Comparison of ENCODE assay signal across 9 mouse cellular contexts in the genomic region with DNA sequence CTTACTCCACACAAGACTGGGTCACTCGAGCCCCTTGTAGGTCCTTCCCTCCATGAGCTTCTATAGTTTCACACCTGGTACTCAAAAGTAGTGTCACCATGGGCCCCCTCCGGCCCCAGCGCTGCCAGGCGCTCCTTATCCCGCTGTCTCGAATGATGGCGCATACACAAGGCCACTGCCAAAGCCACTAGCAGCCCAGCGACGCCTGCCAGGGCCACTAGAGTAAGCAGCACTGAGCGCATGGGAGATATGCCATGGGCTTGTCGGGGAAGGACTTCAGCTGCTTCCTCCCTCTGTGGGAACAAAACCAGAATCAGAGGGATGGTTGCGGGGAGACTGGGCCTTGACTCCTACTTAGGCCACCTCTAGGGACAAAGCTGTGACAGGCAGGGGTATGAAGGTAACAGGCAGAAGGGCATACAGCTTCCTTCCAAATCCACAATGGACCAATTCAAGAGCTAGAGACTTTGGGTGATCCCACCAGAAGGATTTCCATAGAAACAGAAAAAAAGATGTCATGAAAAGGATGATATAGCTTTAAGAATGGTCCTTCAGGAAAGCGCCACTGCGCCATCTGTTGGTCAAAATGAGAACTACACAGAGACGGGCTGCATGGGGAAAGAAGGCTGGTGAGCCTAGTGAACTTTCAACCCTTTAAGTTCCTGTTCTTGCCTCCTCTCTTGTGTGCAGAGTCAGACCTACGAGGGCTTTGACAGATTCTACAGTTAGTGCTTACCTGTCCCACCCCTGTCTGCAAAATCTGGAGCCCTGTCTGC. TPM values are rescaled to one million over a fixed set of nuclear protein-coding genes. Genes with fewer than 3 reads are reported as not detected.
DNase-seq lines count a peak whose midpoint lies in the region; ATAC-seq and TF ChIP-seq lines count a peak whose summit lies in the region.
"Had no signal": no experiment of that assay in that cellular context is flagged by ENCODE, and none has a peak within 500 bp of the region (broad histone marks: within the 10 kb centered on the region; RNA-seq: fewer than 3 reads in every experiment).

No protein-coding gene starts in this region.

- no peak overlapping the region for H3K27ac ChIP-seq in kidney, embryonic 16.5 days (ENCODE audit: low read length)
- no peak overlapping the region for H3K27ac ChIP-seq in embryonic facial prominence, embryonic 11.5 days (replicated peaks; ENCODE audit: low read depth, low read length)
- 0 out of 2 replicates have a peak overlapping the region, but pooled peaks have one; percentile 27 for H3K27ac ChIP-seq in hindbrain, embryonic 13.5 days
- no peak overlapping the region for H3K27ac ChIP-seq in limb, embryonic 14.5 days (replicated peaks; ENCODE audit: low read depth, low read length)
- H3K27ac ChIP-seq in olfactory bulb, adult 2 months (ENCODE audit: insufficient read depth, low read depth, low read length), result no peak overlapping the region
- H3K27ac ChIP-seq: embryonic facial prominence, embryonic 13.5 days had no signal

- 62% methylated on average over 16 of the region's 16 CpGs for WGBS in kidney, embryonic 16.5 days
- 65% methylated on average over 16 of the region's 16 CpGs for WGBS in embryonic facial prominence, embryonic 11.5 days
- WGBS in hindbrain, embryonic 13.5 days, result 65% methylated on average over 16 of the region's 16 CpGs
- WGBS in limb, embryonic 14.5 days, result 63% methylated on average over 16 of the region's 16 CpGs
- WGBS in olfactory bulb, adult 2 months, result 61% methylated on average over 16 of the region's 16 CpGs

- H3K9ac ChIP-seq in kidney, embryonic 16.5 days (replicated peaks; ENCODE audit: low read length), result no peak overlapping the region
- no peak overlapping the region for H3K9ac ChIP-seq in embryonic facial prominence, embryonic 11.5 days (replicated peaks; ENCODE audit: low read length)
- H3K9ac ChIP-seq in hindbrain, embryonic 13.5 days, result no peak overlapping the region
- no peak overlapping the region for H3K9ac ChIP-seq in limb, embryonic 14.5 days (ENCODE audit: low read depth, low read length, severe bottlenecking)
- H3K9ac ChIP-seq: embryonic facial prominence, embryonic 13.5 days had no signal

- H3K27me3 ChIP-seq in kidney, embryonic 16.5 days (ENCODE audit: insufficient read depth, low read length), result no peaks in the 10 kb centered on the region
- H3K27me3 ChIP-seq in embryonic facial prominence, embryonic 11.5 days (ENCODE audit: control insufficient read depth, insufficient read depth, low read length), result no peaks in the 10 kb centered on the region
- peaks cover 23% of the 10 kb centered on the region for H3K27me3 ChIP-seq in hindbrain, embryonic 13.5 days
- no peaks in the 10 kb centered on the region for H3K27me3 ChIP-seq in limb, embryonic 14.5 days (ENCODE audit: control insufficient read depth, insufficient read depth, low read length)

- no peak overlapping the region for H3K4me3 ChIP-seq in kidney, embryonic 16.5 days (ENCODE audit: low read length)
- H3K4me3 ChIP-seq in embryonic facial prominence, embryonic 11.5 days (ENCODE audit: low read depth, low read length), result no peak overlapping the region
- no peak overlapping the region for H3K4me3 ChIP-seq in hindbrain, embryonic 13.5 days
- no peak overlapping the region for H3K4me3 ChIP-seq in limb, embryonic 14.5 days (replicated peaks; ENCODE audit: low read length)
- H3K4me3 ChIP-seq in olfactory bulb, adult 2 months (ENCODE audit: insufficient read depth, low read depth, low read length), result no peak overlapping the region
- H3K4me3 ChIP-seq: embryonic facial prominence, embryonic 13.5 days had no signal

- no peaks in the 10 kb centered on the region; the same call in 1 of the 2 replicates for H3K4me1 ChIP-seq in kidney, embryonic 16.5 days (ENCODE audit: insufficient read depth, low read length)
- no peaks in the 10 kb centered on the region for H3K4me1 ChIP-seq in embryonic facial prominence, embryonic 11.5 days (ENCODE audit: control insufficient read depth, insufficient read depth, low read length)
- H3K4me1 ChIP-seq in hindbrain, embryonic 13.5 days (replicated peaks), result peaks cover 19% of the 10 kb centered on the region
- peaks cover 7% of the 10 kb centered on the region; the same call in 1 of the 2 replicates for H3K4me1 ChIP-seq in limb, embryonic 14.5 days (ENCODE audit: control insufficient read depth, insufficient read depth, low read length)
- H3K4me1 ChIP-seq in olfactory bulb, adult 2 months (ENCODE audit: control insufficient read depth, insufficient read depth, low read length), result peaks cover 23% of the 10 kb centered on the region

- peak; percentile 36; the same call in 1 of the 2 replicates for TF ChIP-seq CTCF in olfactory bulb, adult 2 months (IDR thresholded peaks at IDR 0.05; ENCODE audit: insufficient read depth, low read depth, low read length)

- no peak for ATAC-seq in kidney, embryonic 16.5 days (ENCODE audit: low FRiP score, low TSS enrichment)
- no peak for ATAC-seq in embryonic facial prominence, embryonic 11.5 days (replicated peaks; ENCODE audit: insufficient number of reproducible peaks, low FRiP score, low TSS enrichment, low read depth)
- peak; percentile 7; the same call in 1 of the 2 replicates for ATAC-seq in hindbrain, embryonic 13.5 days (ENCODE audit: low FRiP score)
- ATAC-seq in limb, embryonic 14.5 days (ENCODE audit: low FRiP score, low read depth), result no peak

- no peak overlapping the region for H3K4me2 ChIP-seq in kidney, embryonic 16.5 days (replicated peaks; ENCODE audit: low read depth, low read length)
- no peak overlapping the region for H3K4me2 ChIP-seq in embryonic facial prominence, embryonic 11.5 days (ENCODE audit: low read depth, low read length)
- no peak overlapping the region for H3K4me2 ChIP-seq in hindbrain, embryonic 13.5 days
- H3K4me2 ChIP-seq in limb, embryonic 14.5 days (replicated peaks; ENCODE audit: low read depth, low read length, severe bottlenecking), result no peak overlapping the region
- H3K4me2 ChIP-seq: embryonic facial prominence, embryonic 13.5 days had no signal

- peak; percentile 89 for DNase-seq in kidney, adult 18-20 months
- peak; percentile 79 for DNase-seq in adrenal gland, postnatal 25 days
- DNase-seq in embryonic facial prominence, embryonic 11.5 days (ENCODE audit: low spot score), result peak; percentile 86
- peak; percentile 51 for DNase-seq in limb, embryonic 14.5 days (ENCODE audit: low spot score)
- peak; percentile 82 for DNase-seq in thymus, postnatal 0 days (ENCODE audit: low spot score)

- no peaks in the 10 kb centered on the region for H3K36me3 ChIP-seq in kidney, embryonic 16.5 days (ENCODE audit: insufficient read depth, low read length)
- H3K36me3 ChIP-seq in embryonic facial prominence, embryonic 11.5 days (replicated peaks; ENCODE audit: control insufficient read depth, insufficient read depth, low read depth, low read length), result no peaks in the 10 kb centered on the region
- no peaks in the 10 kb centered on the region for H3K36me3 ChIP-seq in hindbrain, embryonic 13.5 days
- no peaks in the 10 kb centered on the region for H3K36me3 ChIP-seq in limb, embryonic 14.5 days (ENCODE audit: control insufficient read depth, insufficient read depth, low read length)
- H3K36me3 ChIP-seq: embryonic facial prominence, embryonic 13.5 days had no signal

- no peak for TF ChIP-seq POLR2A in limb, embryonic 14.5 days (IDR thresholded peaks at IDR 0.05; ENCODE audit: borderline replicate concordance, extremely low read depth, insufficient read depth, insufficient read length)
- TF ChIP-seq POLR2A in olfactory bulb, adult 2 months (IDR thresholded peaks at IDR 0.05; ENCODE audit: insufficient read depth, low read depth, low read length), result no peak

- H3K9me3 ChIP-seq in kidney, embryonic 16.5 days (ENCODE audit: low read length), result no peaks in the 10 kb centered on the region
- H3K9me3 ChIP-seq in embryonic facial prominence, embryonic 11.5 days (replicated peaks; ENCODE audit: control insufficient read depth, low read length), result no peaks in the 10 kb centered on the region
- no peaks in the 10 kb centered on the region for H3K9me3 ChIP-seq in hindbrain, embryonic 13.5 days
- H3K9me3 ChIP-seq in limb, embryonic 14.5 days (ENCODE audit: control insufficient read depth, low read length), result no peaks in the 10 kb centered on the region
- H3K9me3 ChIP-seq: embryonic facial prominence, embryonic 13.5 days had no signal

RNA-seq across cellular contexts. Expression of a gene that starts 10.3 kb away (rescaled TPM):
- polyA plus RNA-seq in kidney, embryonic 16.5 days (2015; fragmentation: Nextera tagmentation; extraction: Ambion mirVana), result 0.54 and 0.87 TPM in 2 replicates
- total RNA-seq in adrenal gland, postnatal 25 days (2021), result 41.6 and 54.3 TPM in 2 replicates
- 1.4 and 1.5 TPM in 2 replicates for polyA plus RNA-seq in embryonic facial prominence, embryonic 11.5 days (2014; fragmentation: Nextera tagmentation; extraction: Ambion mirVana)
- 15.6 and 17.6 TPM in 2 replicates for polyA plus RNA-seq in hindbrain, embryonic 13.5 days (2015; fragmentation: Nextera tagmentation; extraction: Ambion mirVana)
- 0.42 and 0.54 TPM in 2 replicates for polyA plus RNA-seq in limb, embryonic 14.5 days (2012; rRNA removed)
- 0.12 and 0.44 TPM in 2 replicates for polyA plus RNA-seq in limb, embryonic 14.5 days (2014; fragmentation: Nextera tagmentation; extraction: Ambion mirVana)
- polyA plus RNA-seq in olfactory bulb, adult 2 months (2012; ENCODE audit: insufficient read depth, insufficient read length, low replicate concordance, missing spikeins), result not detected in 2 replicates
- 0.98 and 1.1 TPM in 2 replicates for polyA plus RNA-seq in thymus, postnatal 0 days (2015; fragmentation: Nextera tagmentation; extraction: Ambion mirVana)

RNA-seq across cellular contexts. Expression of a gene that starts 17.8 kb away (rescaled TPM):
- polyA plus RNA-seq in kidney, embryonic 16.5 days (2015; fragmentation: Nextera tagmentation; extraction: Ambion mirVana), result 41.3 and 45.7 TPM in 2 replicates
- 67.3 and 85.6 TPM in 2 replicates for total RNA-seq in adrenal gland, postnatal 25 days (2021)
- polyA plus RNA-seq in embryonic facial prominence, embryonic 11.5 days (2014; fragmentation: Nextera tagmentation; extraction: Ambion mirVana), result 13.8 and 17.2 TPM in 2 replicates
- polyA plus RNA-seq in hindbrain, embryonic 13.5 days (2015; fragmentation: Nextera tagmentation; extraction: Ambion mirVana), result 59.7 and 62.3 TPM in 2 replicates
- 41.9 and 44.9 TPM in 2 replicates for polyA plus RNA-seq in limb, embryonic 14.5 days (2012; rRNA removed)
- 20.4 and 22.4 TPM in 2 replicates for polyA plus RNA-seq in limb, embryonic 14.5 days (2014; fragmentation: Nextera tagmentation; extraction: Ambion mirVana)
- not detected in 2 replicates for polyA plus RNA-seq in olfactory bulb, adult 2 months (2012; ENCODE audit: insufficient read depth, insufficient read length, low replicate concordance, missing spikeins)
- polyA plus RNA-seq in thymus, postnatal 0 days (2015; fragmentation: Nextera tagmentation; extraction: Ambion mirVana), result 14.2 and 14.7 TPM in 2 replicates

RNA-seq across cellular contexts. Expression of a gene that starts 22.1 kb away (rescaled TPM):
- polyA plus RNA-seq in kidney, embryonic 16.5 days (2015; fragmentation: Nextera tagmentation; extraction: Ambion mirVana), result not detected in 2 replicates
- total RNA-seq in adrenal gland, postnatal 25 days (2021), result not detected in 2 replicates
- polyA plus RNA-seq in embryonic facial prominence, embryonic 11.5 days (2014; fragmentation: Nextera tagmentation; extraction: Ambion mirVana), result not detected in 2 replicates
- polyA plus RNA-seq in hindbrain, embryonic 13.5 days (2015; fragmentation: Nextera tagmentation; extraction: Ambion mirVana), result not detected in 2 replicates
- polyA plus RNA-seq in limb, embryonic 14.5 days (2012; rRNA removed), result not detected in 2 replicates
- polyA plus RNA-seq in limb, embryonic 14.5 days (2014; fragmentation: Nextera tagmentation; extraction: Ambion mirVana), result not detected in 2 replicates
- polyA plus RNA-seq in olfactory bulb, adult 2 months (2012; ENCODE audit: insufficient read depth, insufficient read length, low replicate concordance, missing spikeins), result not detected in 2 replicates
- polyA plus RNA-seq in thymus, postnatal 0 days (2015; fragmentation: Nextera tagmentation; extraction: Ambion mirVana), result 0.78 and 0.96 TPM in 2 replicates
- polyA plus RNA-seq: embryonic facial prominence, embryonic 13.5 days had no signal

RNA-seq across cellular contexts. Expression of a gene that starts 24.2 kb away (rescaled TPM):
- polyA plus RNA-seq in kidney, embryonic 16.5 days (2015; fragmentation: Nextera tagmentation; extraction: Ambion mirVana), result 1.0 and 3.0 TPM in 2 replicates
- 101 and 123 TPM in 2 replicates for total RNA-seq in adrenal gland, postnatal 25 days (2021)
- 4.9 and 5.8 TPM in 2 replicates for polyA plus RNA-seq in embryonic facial prominence, embryonic 11.5 days (2014; fragmentation: Nextera tagmentation; extraction: Ambion mirVana)
- 131 and 140 TPM in 2 replicates for polyA plus RNA-seq in hindbrain, embryonic 13.5 days (2015; fragmentation: Nextera tagmentation; extraction: Ambion mirVana)
- 0.16 TPM in 1 of 2 replicates, not detected in the other for polyA plus RNA-seq in limb, embryonic 14.5 days (2012; rRNA removed)
- not detected in 2 replicates for polyA plus RNA-seq in limb, embryonic 14.5 days (2014; fragmentation: Nextera tagmentation; extraction: Ambion mirVana)
- not detected in 2 replicates for polyA plus RNA-seq in olfactory bulb, adult 2 months (2012; ENCODE audit: insufficient read depth, insufficient read length, low replicate concordance, missing spikeins)
- 1.5 and 1.7 TPM in 2 replicates for polyA plus RNA-seq in thymus, postnatal 0 days (2015; fragmentation: Nextera tagmentation; extraction: Ambion mirVana)

RNA-seq across cellular contexts. Expression of a gene that starts 34.4 kb away (rescaled TPM):
- polyA plus RNA-seq in kidney, embryonic 16.5 days (2015; fragmentation: Nextera tagmentation; extraction: Ambion mirVana), result 96.3 and 102 TPM in 2 replicates
- total RNA-seq in adrenal gland, postnatal 25 days (2021), result 16.3 and 35.1 TPM in 2 replicates
- polyA plus RNA-seq in embryonic facial prominence, embryonic 11.5 days (2014; fragmentation: Nextera tagmentation; extraction: Ambion mirVana), result 17.3 and 18.9 TPM in 2 replicates
- 6.5 and 7.1 TPM in 2 replicates for polyA plus RNA-seq in hindbrain, embryonic 13.5 days (2015; fragmentation: Nextera tagmentation; extraction: Ambion mirVana)
- 20.9 and 25.1 TPM in 2 replicates for polyA plus RNA-seq in limb, embryonic 14.5 days (2012; rRNA removed)
- 38.5 and 55.9 TPM in 2 replicates for polyA plus RNA-seq in limb, embryonic 14.5 days (2014; fragmentation: Nextera tagmentation; extraction: Ambion mirVana)
- polyA plus RNA-seq in olfactory bulb, adult 2 months (2012; ENCODE audit: insufficient read depth, insufficient read length, low replicate concordance, missing spikeins), result not detected in 2 replicates
- polyA plus RNA-seq in thymus, postnatal 0 days (2015; fragmentation: Nextera tagmentation; extraction: Ambion mirVana), result 170 and 193 TPM in 2 replicates
